Mouse (Mus musculus) cerebellum, adult 9-10 months (tissue): ENCODE data around the gene Tas2r108.

ENCODE experiments used
- DNase-seq: peaks from one replicate; pipeline ENCODE4 v3.0.0; 2022

Tas2r108 gene

GRCm38 (mm10) chr6:40493229-40493628 is at the start of gene Tas2r108:
TSS of gene Tas2r108 (plus strand) at chr6:40493529.
- DNase-seq: no peak

- no peak for DNase-seq
These were observed 44.7 kb upstream of the Tas2r108 start for GRCm38 (mm10) chr6:40448626-40449025.

GRCm38 (mm10) chr6:40454436-40455041 is 38.8 kb upstream of the Tas2r108 start:
- peak; percentile 23 for DNase-seq

GRCm38 (mm10) chr6:40465710-40466109 is 27.6 kb upstream of the Tas2r108 start:
- no peak for DNase-seq

- DNase-seq: peak; percentile 92
These were observed 22.2 kb upstream of the Tas2r108 start, which contains the start of gene Ssbp1 for GRCm38 (mm10) chr6:40470916-40471719. TSS of gene Ssbp1 (plus strand) at chr6:40471352.

- peak; percentile 14 for DNase-seq
These were observed 21.7 kb upstream of the Tas2r108 start for GRCm38 (mm10) chr6:40471720-40472010.

- DNase-seq: no peak
These were observed 17.2 kb upstream of the Tas2r108 start for GRCm38 (mm10) chr6:40476132-40476531.

GRCm38 (mm10) chr6:40479705-40480104 is 13.6 kb upstream of the Tas2r108 start:
- no peak for DNase-seq

- DNase-seq: no peak
These were observed 11.0 kb upstream of the Tas2r108 start for GRCm38 (mm10) chr6:40482318-40482717.

- no peak for DNase-seq
These were observed 2.4 kb upstream of the Tas2r108 start, which contains the start of gene Tas2r137 for GRCm38 (mm10) chr6:40490933-40491332. TSS of gene Tas2r137 (plus strand) at chr6:40491233.

- no peak for DNase-seq
These were observed 26.1 kb downstream of the Tas2r108 start, which contains the start of gene Prss37 for GRCm38 (mm10) chr6:40519408-40519807. TSS of gene Prss37 (minus strand) at chr6:40519508.
